In the genomic region with DNA sequence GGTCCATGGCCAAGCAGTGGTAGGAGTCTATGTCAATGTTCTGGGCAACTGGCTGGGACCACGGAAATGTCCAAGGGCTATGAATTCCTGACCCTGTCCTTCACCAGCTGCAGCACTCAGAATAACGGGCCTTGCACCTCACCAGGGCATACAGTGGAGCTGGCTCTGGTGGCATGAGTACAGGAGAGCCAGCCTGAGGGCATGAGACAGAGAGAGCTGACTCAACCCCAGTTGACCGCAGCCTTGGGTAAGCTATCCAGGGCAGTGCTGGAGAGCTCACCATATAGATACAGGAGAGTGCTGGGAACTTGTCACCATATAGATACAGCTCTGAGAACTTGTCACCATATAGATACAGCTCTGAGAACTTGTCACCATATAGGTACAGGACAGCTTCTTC, we compare ENCODE assay signal across 28 mouse cellular contexts. TPM values are rescaled to one million over a fixed set of nuclear protein-coding genes. Genes with fewer than 3 reads are reported as not detected.
DNase-seq lines count a peak whose midpoint lies in the region; ATAC-seq lines count a peak whose summit lies in the region.
"Had no signal": no experiment of that assay in that cellular context is flagged by ENCODE, and none has a peak within 500 bp of the region (broad histone marks: within the 10 kb centered on the region; RNA-seq: fewer than 3 reads in every experiment).

No protein-coding gene starts in this region.

- no peak overlapping the region for H3K27ac ChIP-seq in hindbrain, embryonic 13.5 days
- no peak overlapping the region for H3K27ac ChIP-seq in hindbrain, embryonic 16.5 days (ENCODE audit: low read depth, low read length)
- H3K27ac ChIP-seq: embryonic facial prominence, embryonic 13.5 days; layer of hippocampus, adult 2 months; midbrain, embryonic 12.5 days; neural tube, embryonic 13.5 days had no signal

- 0 out of 2 replicates have a peak, but pooled peaks have one; percentile 6 for ATAC-seq in hindbrain, embryonic 13.5 days (ENCODE audit: low FRiP score)
- no peak for ATAC-seq in hindbrain, embryonic 16.5 days
- ATAC-seq in CD4-positive, CD25-positive, alpha-beta regulatory T cell, adult 4 months, result no peak
- ATAC-seq: forebrain, embryonic 16.5 days; inflammation-experienced regulatory T-cells, adult 6 months had no signal

- no peak overlapping the region for H3K9ac ChIP-seq in hindbrain, embryonic 13.5 days
- H3K9ac ChIP-seq in hindbrain, embryonic 16.5 days (ENCODE audit: low read depth, low read length), result no peak overlapping the region
- H3K9ac ChIP-seq: embryonic facial prominence, embryonic 13.5 days; lung, embryonic 14.5 days; midbrain, embryonic 12.5 days; neural tube, embryonic 13.5 days had no signal

- no peaks in the 10 kb centered on the region for H3K9me3 ChIP-seq in hindbrain, embryonic 13.5 days
- no peaks in the 10 kb centered on the region for H3K9me3 ChIP-seq in hindbrain, embryonic 16.5 days (ENCODE audit: control insufficient read depth, low read length)
- H3K9me3 ChIP-seq: midbrain, embryonic 12.5 days; neural tube, embryonic 13.5 days had no signal

- H3K4me1 ChIP-seq in hindbrain, embryonic 13.5 days (replicated peaks), result peaks cover 19% of the 10 kb centered on the region; the same call in 1 of the 2 replicates
- no peaks in the 10 kb centered on the region; the same call in none of the 2 replicates for H3K4me1 ChIP-seq in hindbrain, embryonic 16.5 days (ENCODE audit: control insufficient read depth, insufficient read depth, low read depth, low read length)

- no peak overlapping the region for H3K4me2 ChIP-seq in hindbrain, embryonic 13.5 days
- H3K4me2 ChIP-seq in hindbrain, embryonic 16.5 days (ENCODE audit: low read length), result no peak overlapping the region
- H3K4me2 ChIP-seq: embryonic facial prominence, embryonic 13.5 days; lung, embryonic 14.5 days; midbrain, embryonic 12.5 days; neural tube, embryonic 13.5 days had no signal

- 90% methylated on average over 3 of the region's 3 CpGs for WGBS in hindbrain, embryonic 13.5 days
- 91% methylated on average over 3 of the region's 3 CpGs for WGBS in hindbrain, embryonic 16.5 days

- peaks cover under 1% of the 10 kb centered on the region; the same call in 1 of the 2 replicates for H3K36me3 ChIP-seq in hindbrain, embryonic 13.5 days
- H3K36me3 ChIP-seq in hindbrain, embryonic 16.5 days (ENCODE audit: control insufficient read depth, insufficient read depth, low read length), result no peaks in the 10 kb centered on the region
- H3K36me3 ChIP-seq: midbrain, embryonic 12.5 days; neural tube, embryonic 13.5 days had no signal

- peak; percentile 18 for DNase-seq in adrenal gland, postnatal 10 days
- DNase-seq in adrenal gland, adult 18-20 months (ENCODE audit: low spot score in 2 of 2), result no peak
- DNase-seq in 3134 (ENCODE audit: extremely low read depth, insufficient read length, low spot score), result peak; percentile 67
- peak; percentile 23 for DNase-seq in adrenal gland, postnatal 25 days
- DNase-seq in thymus, adult 18-20 months, result no peak
- DNase-seq: cerebellum, adult 9-11 months; kidney, adult 2 months; kidney, postnatal 10 days; layer of hippocampus, postnatal 36 days; lung, embryonic 14.5 days; lung, postnatal 4 days; right cerebral cortex, postnatal 14 days; spleen, adult 18-20 months had no signal

- H3K4me3 ChIP-seq in hindbrain, embryonic 13.5 days, result no peak overlapping the region
- H3K4me3 ChIP-seq in hindbrain, embryonic 16.5 days (ENCODE audit: low read length), result no peak overlapping the region
- H3K4me3 ChIP-seq: embryonic facial prominence, embryonic 13.5 days; layer of hippocampus, adult 2 months; midbrain, embryonic 12.5 days; neural tube, embryonic 13.5 days had no signal

- no peaks in the 10 kb centered on the region for H3K27me3 ChIP-seq in hindbrain, embryonic 13.5 days
- no peaks in the 10 kb centered on the region for H3K27me3 ChIP-seq in hindbrain, embryonic 16.5 days (replicated peaks; ENCODE audit: control insufficient read depth, insufficient read depth, low read length)
- H3K27me3 ChIP-seq: embryonic facial prominence, embryonic 13.5 days; midbrain, embryonic 12.5 days; neural tube, embryonic 13.5 days had no signal

RNA-seq across cellular contexts. Expression of gene Zfp292, which starts 23.3 kb away (rescaled TPM):
- 10 to 100 TPM; 17.8 to 22.9 TPM for total RNA-seq in adrenal gland, postnatal 10 days (2021)
- total RNA-seq in adrenal gland, adult 18-20 months (2021), result 10 to 100 TPM; 12.7 to 16.2 TPM
- 32.6 and 32.7 TPM in 2 replicates for polyA plus RNA-seq in hindbrain, embryonic 13.5 days (2015; fragmentation: Nextera tagmentation; extraction: Ambion mirVana)
- polyA plus RNA-seq in hindbrain, embryonic 16.5 days (2015; fragmentation: Nextera tagmentation; extraction: Ambion mirVana), result 19.1 and 21.3 TPM in 2 replicates
- total RNA-seq in adrenal gland, postnatal 25 days (2021), result 22.6 TPM in 2 replicates
- 10 to 100 TPM; 22.0 to 28.5 TPM for polyA plus RNA-seq in CD4-positive, CD25-positive, alpha-beta regulatory T cell, adult 4 months (2017; shearing (Covaris generic))

RNA-seq across cellular contexts. Expression of gene Cga, which starts 34.2 kb away (rescaled TPM):
- total RNA-seq in adrenal gland, postnatal 10 days (2021), result not detected
- not detected for total RNA-seq in adrenal gland, adult 18-20 months (2021)
- 0.50 TPM in 1 of 2 replicates, not detected in the other for polyA plus RNA-seq in hindbrain, embryonic 13.5 days (2015; fragmentation: Nextera tagmentation; extraction: Ambion mirVana)
- polyA plus RNA-seq in hindbrain, embryonic 16.5 days (2015; fragmentation: Nextera tagmentation; extraction: Ambion mirVana), result 0.48 TPM in 1 of 2 replicates, not detected in the other
- not detected in 2 replicates for total RNA-seq in adrenal gland, postnatal 25 days (2021)
- not detected for polyA plus RNA-seq in CD4-positive, CD25-positive, alpha-beta regulatory T cell, adult 4 months (2017; shearing (Covaris generic))
- total RNA-seq: gastrocnemius, adult 18-20 months; gastrocnemius, postnatal 4 days; hematopoietic stem cell, adult 5-6 weeks; layer of hippocampus, adult 2 months; layer of hippocampus, postnatal 36 days; left cerebral cortex, postnatal 14 days had no signal
- polyA plus RNA-seq: C2C12; forebrain, embryonic 16.5 days; heart, embryonic 14.5 days; inflammation-experienced regulatory T-cells, adult 6 months; kidney, adult 2 months; lung, embryonic 14.5 days; midbrain, embryonic 12.5 days had no signal

Comparison
In these comparisons a context has a peak if more than half of its experiments do, and no peak if none do; other contexts are left out.
1. DNase-seq: peak in adrenal gland, postnatal 10 days (single experiment), 3134 (single experiment) and adrenal gland, postnatal 25 days (single experiment); none in adrenal gland, adult 18-20 months (0 of 2) and thymus, adult 18-20 months (0 of 2).